Mouse (Mus musculus) embryonic facial prominence, embryonic 12.5 days (tissue): Measurements from ENCODE around the gene Cog3. TPM values are rescaled to one million over a fixed set of nuclear protein-coding genes. Genes with fewer than 3 reads are reported as not detected.

Experiments
- ATAC-seq: fragments of 200-750 bp; cut with Nextera tagmentation; 2 replicates; pipeline ENCODE4 v1.8.0; 2017; ENCODE audit not compliant: insufficient number of reproducible peaks, insufficient read depth, low FRiP score, low TSS enrichment
- H3K27ac ChIP-seq: fragments of 300-500 bp; sonication (generic); 2 replicates; pipeline ENCODE4 v1.5.1; 2016; ENCODE audit warnings: mild to moderate bottlenecking
- H3K27me3 ChIP-seq: fragments of 300-500 bp; sonication (generic); 2 replicates; pipeline ENCODE4 v1.6.1; 2016; ENCODE audit warnings: mild to moderate bottlenecking, moderate library complexity
- H3K36me3 ChIP-seq: fragments of 300-500 bp; sonication (generic); 2 replicates; pipeline ENCODE4 v1.6.1; 2016; ENCODE audit warnings: mild to moderate bottlenecking
- H3K4me1 ChIP-seq: fragments of 300-500 bp; sonication (generic); 2 replicates; pipeline ENCODE4 v1.6.1; 2016
- H3K4me2 ChIP-seq: fragments of 300-500 bp; sonication (generic); replicated peaks from 2 replicates; pipeline ENCODE4 v1.6.1; 2016; ENCODE audit warnings: mild to moderate bottlenecking, moderate library complexity
- H3K4me3 ChIP-seq: fragments of 300-500 bp; sonication (generic); 2 replicates; pipeline ENCODE4 v1.5.1; 2016; ENCODE audit warnings: mild to moderate bottlenecking
- H3K9ac ChIP-seq: fragments of 300-500 bp; sonication (generic); 2 replicates; pipeline ENCODE4 v1.6.1; 2016; ENCODE audit warnings: mild to moderate bottlenecking, moderate library complexity
- H3K9me3 ChIP-seq: fragments of 300-500 bp; sonication (generic); 2 replicates; pipeline ENCODE4 v1.6.1; 2016; ENCODE audit warnings: mild to moderate bottlenecking, moderate library complexity
- WGBS: fragments of 180-500 bp; shearing (Covaris S2); methylation state at CpG from one replicate; pipeline ENCODE4 v1.1.7; 2016; 5-methylcytosine and 5-hydroxymethylcytosine counted together
- polyA plus RNA-seq: library from polyadenylated mRNA; unstranded; fragments of >200 nt; fragmentation: Nextera tagmentation; extraction: Ambion mirVana; gene quantifications from 2 replicates; pipeline ENCODE4 v1.2.1, GENCODE M21; 2016

The Cog3 gene
- polyA plus RNA-seq, 1 experiment from 2014 or later: 27.1 TPM

DNA sequence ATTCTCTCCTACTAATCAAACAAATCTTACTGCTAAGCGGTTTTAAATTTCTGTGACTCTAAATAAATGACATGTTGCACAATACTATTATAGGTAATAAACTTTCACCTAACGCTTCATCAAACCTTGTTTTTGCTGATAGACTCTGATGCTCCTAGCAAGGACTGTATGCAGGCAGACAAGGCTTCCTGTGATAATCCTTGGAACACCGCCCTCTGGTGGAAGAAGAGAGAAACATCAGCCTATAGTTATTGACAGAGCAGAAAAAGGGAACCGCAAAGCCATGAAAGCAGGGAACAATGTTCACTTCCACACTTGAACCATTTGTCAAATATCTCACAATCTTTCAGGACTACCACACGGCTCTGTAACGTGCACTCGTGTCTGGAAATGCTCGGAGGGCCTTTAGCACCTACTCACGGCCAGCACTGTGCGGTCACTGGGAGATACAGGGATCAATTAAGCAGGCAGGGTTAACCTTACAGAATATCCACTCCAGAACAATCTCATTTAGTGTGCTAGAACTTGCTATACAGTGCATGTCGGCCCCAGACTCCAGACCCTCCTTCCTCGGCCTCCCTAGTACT is 32.2 kb downstream of the Cog3 start:
- 62% methylated on average over 12 of the region's 12 CpGs for WGBS
- Histone ChIP-seq H3K4me3 (no peak overlapping the region), H3K27me3 (no peaks in the 10 kb centered on the region), H3K9ac (no peak overlapping the region), H3K27ac (no peak overlapping the region), H3K4me2 (no peak overlapping the region), H3K9me3 (no peaks in the 10 kb centered on the region), H3K4me1 (no peaks in the 10 kb centered on the region), H3K36me3 (peaks cover 62% of the 10 kb centered on the region)
- ATAC-seq: no peak

DNA sequence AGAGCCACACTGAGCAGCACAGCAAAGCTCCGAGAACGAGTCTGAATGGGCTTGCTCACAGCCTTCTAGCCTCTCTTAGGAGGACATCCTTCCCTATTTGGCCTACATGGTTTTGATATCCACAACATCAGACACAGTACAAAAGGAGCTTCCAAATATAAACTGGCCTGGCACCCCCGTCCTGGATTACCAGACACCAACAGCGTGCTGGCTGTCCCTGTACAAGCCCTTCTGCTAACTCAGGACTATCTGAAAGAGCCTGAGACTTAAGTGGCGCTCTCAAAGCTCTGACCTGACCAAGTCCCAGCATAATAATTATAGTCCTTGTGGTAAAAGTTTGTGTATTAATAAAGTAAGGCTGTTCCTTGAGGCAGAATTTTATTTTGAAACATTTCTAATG is 34.2 kb downstream of the Cog3 start:
- Histone ChIP-seq H3K4me2 (no peak overlapping the region), H3K36me3 (peaks cover 71% of the 10 kb centered on the region), H3K27me3 (no peaks in the 10 kb centered on the region), H3K9ac (no peak overlapping the region), H3K4me3 (no peak overlapping the region), H3K9me3 (no peaks in the 10 kb centered on the region), H3K4me1 (no peaks in the 10 kb centered on the region), H3K27ac (no peak overlapping the region)
- no peak for ATAC-seq
- WGBS: 88% methylated on average over 5 of the region's 5 CpGs

DNA sequence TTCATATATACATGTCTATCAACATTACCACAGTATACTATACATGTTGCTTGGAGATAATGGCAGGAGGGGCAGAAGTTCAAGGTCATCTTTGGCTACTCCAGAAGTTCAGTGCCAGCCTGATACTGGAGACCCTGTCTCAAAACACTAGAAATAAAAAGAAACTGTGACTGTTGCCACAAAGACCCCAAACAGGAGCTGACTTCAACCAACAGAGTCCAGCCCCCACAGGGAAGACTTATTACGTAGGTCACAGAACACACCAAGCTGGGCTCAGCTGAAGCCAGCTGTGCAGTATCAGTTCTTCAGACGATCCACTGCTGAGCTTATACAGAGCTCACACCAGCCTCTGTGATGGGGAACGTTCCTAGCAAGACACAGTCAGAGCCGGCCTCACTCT is 37.9 kb downstream of the Cog3 start:
- Histone ChIP-seq H3K9ac (no peak overlapping the region), H3K4me3 (no peak overlapping the region), H3K4me2 (no peak overlapping the region), H3K9me3 (no peaks in the 10 kb centered on the region), H3K4me1 (no peaks in the 10 kb centered on the region), H3K36me3 (peaks cover 70% of the 10 kb centered on the region), H3K27me3 (no peaks in the 10 kb centered on the region), H3K27ac (no peak overlapping the region)
- no peak for ATAC-seq
- WGBS: 94% methylated on average over 4 of the region's 4 CpGs

- H3K27ac ChIP-seq: no peak overlapping the region
- H3K4me1 ChIP-seq: no peaks in the 10 kb centered on the region
Measured at GRCm38 (mm10) chr14:75713661-75714060, 40.7 kb downstream of the Cog3 start.

DNA sequence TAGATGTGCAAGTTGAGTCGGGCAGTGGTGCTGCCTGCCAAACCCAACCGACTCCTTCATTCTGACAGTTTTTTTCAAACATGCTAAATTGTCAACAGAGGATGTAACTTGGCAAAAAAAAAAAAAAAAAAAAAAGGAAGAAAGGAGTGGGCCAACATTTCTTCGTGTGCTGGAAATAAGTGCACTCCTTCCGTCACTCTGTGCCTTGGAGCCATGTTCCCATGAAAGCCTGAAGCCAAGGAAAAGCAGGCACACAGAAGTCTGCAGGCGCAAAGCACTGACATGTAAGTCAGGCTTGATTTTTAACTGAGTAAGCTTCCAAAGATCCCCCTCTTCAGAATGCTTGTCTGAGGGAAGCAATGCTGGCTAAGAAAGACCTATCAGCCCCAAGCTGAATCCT is 41.6 kb downstream of the Cog3 start:
- 88% methylated on average over 5 of the region's 5 CpGs for WGBS
- ATAC-seq: no peak
- Histone ChIP-seq H3K27me3 (no peaks in the 10 kb centered on the region), H3K4me3 (no peak overlapping the region), H3K9ac (no peak overlapping the region), H3K36me3 (peaks cover 73% of the 10 kb centered on the region), H3K9me3 (no peaks in the 10 kb centered on the region), H3K4me2 (no peak overlapping the region), H3K4me1 (no peaks in the 10 kb centered on the region), H3K27ac (no peak overlapping the region)

More at GRCm38 (mm10) chr14:75713661-75714060, 40.7 kb downstream of the Cog3 start:
- Histone ChIP-seq H3K36me3 (peaks cover 73% of the 10 kb centered on the region), H3K9ac (no peak overlapping the region), H3K4me3 (no peak overlapping the region), H3K27me3 (no peaks in the 10 kb centered on the region), H3K9me3 (no peaks in the 10 kb centered on the region), H3K4me2 (no peak overlapping the region)
- no peak for ATAC-seq
- WGBS: 82% methylated on average over 4 of the region's 4 CpGs

DNA sequence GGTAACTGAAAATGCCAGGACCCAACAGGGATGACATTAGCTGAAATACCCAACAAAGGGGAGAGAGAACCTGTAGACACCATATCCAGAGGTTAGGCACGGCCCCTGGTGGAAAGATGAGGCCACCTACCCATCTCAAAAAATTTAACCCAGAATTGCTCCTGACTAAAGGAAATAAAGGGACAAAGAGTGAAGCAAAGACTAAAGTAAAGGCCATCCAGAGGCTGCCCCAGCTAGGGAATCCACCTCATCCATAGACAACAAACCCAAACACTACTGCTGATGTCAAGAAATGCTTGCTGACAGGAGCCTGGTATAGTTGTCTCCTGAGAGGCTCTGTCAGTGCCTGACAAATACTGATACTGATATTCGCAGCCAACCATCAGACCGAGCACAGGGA is 42.6 kb downstream of the Cog3 start:
- H3K27ac ChIP-seq: no peak overlapping the region
- H3K9ac ChIP-seq: no peak overlapping the region
- no peak overlapping the region for H3K4me3 ChIP-seq
- WGBS: 93% methylated on average over 3 of the region's 3 CpGs
- peaks cover 69% of the 10 kb centered on the region for H3K36me3 ChIP-seq
- no peaks in the 10 kb centered on the region for H3K4me1 ChIP-seq
- no peak for ATAC-seq
- H3K27me3 ChIP-seq: no peaks in the 10 kb centered on the region
- H3K9me3 ChIP-seq: no peaks in the 10 kb centered on the region
- H3K4me2 ChIP-seq: no peak overlapping the region

GRCm38 (mm10) chr14:75708986-75709385 is 45.3 kb downstream of the Cog3 start:
- no peaks in the 10 kb centered on the region for H3K4me1 ChIP-seq
- peaks cover 69% of the 10 kb centered on the region for H3K36me3 ChIP-seq
- no peak for ATAC-seq
- H3K4me3 ChIP-seq: no peak overlapping the region
- H3K27me3 ChIP-seq: no peaks in the 10 kb centered on the region
- WGBS: 84% methylated on average over 1 of the region's 1 CpGs
- H3K9ac ChIP-seq: no peak overlapping the region
- no peaks in the 10 kb centered on the region for H3K9me3 ChIP-seq
- H3K27ac ChIP-seq: no peak overlapping the region
- no peak overlapping the region for H3K4me2 ChIP-seq

- no peaks in the 10 kb centered on the region for H3K4me1 ChIP-seq
- no peaks in the 10 kb centered on the region for H3K27me3 ChIP-seq
- no peak overlapping the region for H3K27ac ChIP-seq
- WGBS: 73% methylated on average over 7 of the region's 7 CpGs
- H3K9me3 ChIP-seq: no peaks in the 10 kb centered on the region
- peaks cover 72% of the 10 kb centered on the region for H3K36me3 ChIP-seq
- H3K9ac ChIP-seq: no peak overlapping the region
- H3K4me2 ChIP-seq: no peak overlapping the region
- H3K4me3 ChIP-seq: no peak overlapping the region
- ATAC-seq: no peak
Measured at GRCm38 (mm10) chr14:75707771-75708170, 46.5 kb downstream of the Cog3 start.

DNA sequence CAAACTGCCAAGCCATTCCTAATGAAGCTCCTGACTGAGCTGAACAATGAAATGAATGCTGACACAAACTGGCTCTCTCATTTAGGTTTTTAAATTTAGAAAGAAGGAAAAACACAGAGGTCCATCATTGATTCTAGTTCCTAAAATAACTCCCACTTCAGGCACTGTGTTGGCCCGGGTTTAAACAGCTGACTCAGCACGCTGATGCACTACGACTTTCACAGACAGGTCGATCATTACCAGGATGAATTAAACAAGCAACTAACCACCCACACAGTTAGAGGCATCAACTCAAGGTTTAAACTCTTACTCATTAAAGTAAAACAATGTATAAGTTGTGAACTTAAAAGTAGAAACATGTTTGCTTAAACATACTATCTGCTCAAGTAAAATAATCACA is 47.7 kb downstream of the Cog3 start:
- no peak overlapping the region for H3K4me2 ChIP-seq
- H3K4me3 ChIP-seq: no peak overlapping the region
- H3K9me3 ChIP-seq: no peaks in the 10 kb centered on the region
- no peak for ATAC-seq
- no peak overlapping the region for H3K9ac ChIP-seq
- H3K4me1 ChIP-seq: no peaks in the 10 kb centered on the region
- H3K27me3 ChIP-seq: no peaks in the 10 kb centered on the region
- H3K27ac ChIP-seq: no peak overlapping the region
- WGBS: 90% methylated on average over 4 of the region's 4 CpGs
- peaks cover 66% of the 10 kb centered on the region for H3K36me3 ChIP-seq

DNA sequence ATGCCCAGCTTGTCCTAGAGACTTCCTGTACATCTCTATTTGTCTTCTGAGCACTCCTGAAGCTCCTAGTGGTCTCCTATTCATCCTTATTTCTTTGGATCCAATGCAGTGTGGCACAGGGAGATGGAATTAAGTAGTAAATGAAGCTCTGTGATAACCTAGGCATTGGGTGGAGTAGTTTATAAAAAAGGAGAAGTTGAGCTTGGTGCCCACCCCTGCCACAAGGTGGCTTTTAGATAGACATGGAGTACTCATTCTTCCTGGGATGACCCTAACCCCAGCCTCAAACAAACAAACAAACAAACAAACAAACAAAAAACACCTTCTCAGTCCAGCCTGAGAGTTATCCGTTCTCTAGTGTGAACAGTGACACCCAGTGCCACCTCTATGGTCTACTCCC is 56.4 kb downstream of the Cog3 start:
- Histone ChIP-seq H3K27me3 (no peaks in the 10 kb centered on the region), H3K4me1 (no peaks in the 10 kb centered on the region), H3K9ac (no peak overlapping the region), H3K9me3 (no peaks in the 10 kb centered on the region), H3K27ac (no peak overlapping the region), H3K36me3 (peaks cover 8% of the 10 kb centered on the region), H3K4me3 (no peak overlapping the region), H3K4me2 (no peak overlapping the region)
- no peak for ATAC-seq
- WGBS: 87% methylated on average over 1 of the region's 1 CpGs

GRCm38 (mm10) chr14:75696096-75696495 is 58.2 kb downstream of the Cog3 start:
- Histone ChIP-seq H3K9ac (no peak overlapping the region), H3K36me3 (peaks cover 2% of the 10 kb centered on the region), H3K4me1 (no peaks in the 10 kb centered on the region), H3K4me3 (no peak overlapping the region), H3K9me3 (no peaks in the 10 kb centered on the region), H3K27me3 (no peaks in the 10 kb centered on the region), H3K27ac (no peak overlapping the region), H3K4me2 (no peak overlapping the region)
- ATAC-seq: no peak
- WGBS: 84% methylated on average over 5 of the region's 5 CpGs

DNA sequence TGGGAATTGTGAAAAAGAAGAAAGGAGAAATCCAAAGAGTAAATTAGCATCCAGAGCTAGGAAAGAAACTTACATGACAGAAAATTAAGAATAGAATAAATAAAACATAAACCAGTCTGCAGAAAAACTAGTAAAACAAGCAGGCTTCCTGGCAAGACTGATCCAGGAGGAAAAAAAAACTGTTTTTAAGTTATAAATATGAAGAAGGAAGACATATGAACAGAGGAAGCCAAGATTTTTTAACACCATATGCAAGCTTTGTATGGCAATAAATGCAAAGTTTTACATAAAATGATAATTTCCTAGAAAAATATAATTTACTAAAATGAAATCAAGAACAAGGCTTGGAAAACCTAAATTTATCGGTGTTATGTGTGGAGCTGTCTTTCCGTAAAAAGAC is 63.9 kb downstream of the Cog3 start:
- H3K9me3 ChIP-seq: no peaks in the 10 kb centered on the region
- ATAC-seq: no peak
- no peaks in the 10 kb centered on the region for H3K27me3 ChIP-seq
- no peak overlapping the region for H3K9ac ChIP-seq
- H3K36me3 ChIP-seq: no peaks in the 10 kb centered on the region
- WGBS: 92% methylated on average over 2 of the region's 2 CpGs
- H3K4me3 ChIP-seq: no peak overlapping the region
- no peak overlapping the region for H3K27ac ChIP-seq
- no peaks in the 10 kb centered on the region for H3K4me1 ChIP-seq
- H3K4me2 ChIP-seq: no peak overlapping the region

GRCm38 (mm10) chr14:75676316-75676715 is 78.0 kb downstream of the Cog3 start:
- no peak overlapping the region for H3K4me2 ChIP-seq
- WGBS: 65% methylated on average over 6 of the region's 6 CpGs
- H3K27me3 ChIP-seq: no peaks in the 10 kb centered on the region
- no peaks in the 10 kb centered on the region for H3K9me3 ChIP-seq
- no peak for ATAC-seq
- H3K36me3 ChIP-seq: no peaks in the 10 kb centered on the region
- H3K27ac ChIP-seq: no peak overlapping the region
- H3K4me3 ChIP-seq: no peak overlapping the region
- no peaks in the 10 kb centered on the region for H3K4me1 ChIP-seq
- no peak overlapping the region for H3K9ac ChIP-seq
